Mouse (Mus musculus): ENCODE data around the gene Rpl19.

Gene Rpl19

GRCm38 (mm10) chr11:98026570-98027296 lies at the start of gene Rpl19:
Rpl19 (plus strand) TSS chr11:98026710.
- DNase-seq: peak; percentile 94

- DNase-seq: no peak
Measured at GRCm38 (mm10) chr11:97977797-97978196, 48.7 kb upstream of the Rpl19 start.

GRCm38 (mm10) chr11:97978392-97978791 lies 48.1 kb upstream of the Rpl19 start:
- DNase-seq: no peak

GRCm38 (mm10) chr11:97979824-97980495 lies 46.5 kb upstream of the Rpl19 start:
- DNase-seq: no peak

- no peak for DNase-seq
Measured at GRCm38 (mm10) chr11:97980531-97980966, 46.0 kb upstream of the Rpl19 start.

- DNase-seq: no peak
Measured at GRCm38 (mm10) chr11:97982721-97983120, 43.8 kb upstream of the Rpl19 start.

- no peak for DNase-seq
Measured at GRCm38 (mm10) chr11:97983506-97983905, 43.0 kb upstream of the Rpl19 start.

- no peak for DNase-seq
Measured at GRCm38 (mm10) chr11:97983983-97984382, 42.5 kb upstream of the Rpl19 start.

- DNase-seq: no peak
Measured at GRCm38 (mm10) chr11:97985727-97986677, 40.5 kb upstream of the Rpl19 start, which contains the start of gene Plxdc1. Plxdc1 (minus strand) TSS chr11:97986444.

GRCm38 (mm10) chr11:97986738-97987465 lies 39.6 kb upstream of the Rpl19 start:
- DNase-seq: no peak

- DNase-seq: peak; percentile 98
Measured at GRCm38 (mm10) chr11:97987551-97988526, 38.7 kb upstream of the Rpl19 start.

GRCm38 (mm10) chr11:97988530-97989096 lies 37.9 kb upstream of the Rpl19 start:
- DNase-seq: peak; percentile 90

- peak; percentile 86 for DNase-seq
Measured at GRCm38 (mm10) chr11:97994539-97995100, 31.9 kb upstream of the Rpl19 start.

GRCm38 (mm10) chr11:97995564-97996288 lies 30.8 kb upstream of the Rpl19 start, which contains the start of gene Arl5c:
Arl5c (minus strand) TSS chr11:97996181.
- peak; percentile 79 for DNase-seq

- DNase-seq: no peak
Measured at GRCm38 (mm10) chr11:97996691-97997090, 29.8 kb upstream of the Rpl19 start.

- no peak for DNase-seq
Measured at GRCm38 (mm10) chr11:97997387-97997960, 29.0 kb upstream of the Rpl19 start.

- DNase-seq: no peak
Measured at GRCm38 (mm10) chr11:97998074-97998793, 28.3 kb upstream of the Rpl19 start.

GRCm38 (mm10) chr11:97998898-97999608 lies 27.5 kb upstream of the Rpl19 start:
- no peak for DNase-seq
